Mouse (Mus musculus): ENCODE results near the gene Ppp1r12a.

The Ppp1r12a gene

GRCm38 (mm10) chr10:108333642-108334041, 171.6 kb downstream of the Ppp1r12a start:
- peak; percentile 73 for DNase-seq (ENCODE audit: low read depth, low spot score)

Measured in A20 (cell line).